Mouse (Mus musculus) heart, embryonic 13.5 days (tissue): ENCODE data around the gene Zfp462. TPM values are rescaled to one million over a fixed set of nuclear protein-coding genes. Genes with fewer than 3 reads are reported as not detected.

Experiments used
- ATAC-seq: fragments of 200-750 bp; cut with Nextera tagmentation; 2 replicates; pipeline ENCODE4 v1.8.0; 2017; ENCODE audit warnings: moderate TSS enrichment; ENCODE audit not compliant: insufficient number of reproducible peaks, low FRiP score, low TSS enrichment; ENCODE audit errors: extremely low read depth
- H3K27ac ChIP-seq: fragments of 300-500 bp; sonication (generic); replicated peaks from 2 replicates; pipeline ENCODE4 v1.5.1; 2015; ENCODE audit warnings: moderate library complexity, mild to moderate bottlenecking, inconsistent platforms
- H3K27me3 ChIP-seq: fragments of 300-500 bp; sonication (generic); replicated peaks from 2 replicates; pipeline ENCODE4 v1.6.1; 2015; ENCODE audit warnings: mild to moderate bottlenecking, inconsistent platforms
- H3K36me3 ChIP-seq: fragments of 300-500 bp; sonication (generic); 2 replicates; pipeline ENCODE4 v1.6.1; 2015; ENCODE audit warnings: mild to moderate bottlenecking, inconsistent platforms
- H3K4me1 ChIP-seq: fragments of 300-500 bp; sonication (generic); 2 replicates; pipeline ENCODE4 v1.6.1; 2015; ENCODE audit warnings: inconsistent platforms
- H3K4me2 ChIP-seq: fragments of 300-500 bp; sonication (generic); 2 replicates; pipeline ENCODE4 v1.6.1; 2015; ENCODE audit warnings: inconsistent platforms, mild to moderate bottlenecking, moderate library complexity
- H3K4me3 ChIP-seq: fragments of 300-500 bp; sonication (generic); 2 replicates; pipeline ENCODE4 v1.5.1; 2015; ENCODE audit warnings: moderate library complexity, mild to moderate bottlenecking, inconsistent platforms
- H3K9ac ChIP-seq: fragments of 300-500 bp; sonication (generic); 2 replicates; pipeline ENCODE4 v1.6.1; 2015; ENCODE audit warnings: inconsistent platforms, mild to moderate bottlenecking, moderate library complexity
- H3K9me3 ChIP-seq: fragments of 300-500 bp; sonication (generic); 2 replicates; pipeline ENCODE4 v1.6.1; 2016; ENCODE audit warnings: inconsistent platforms
- WGBS: fragments of 180-500 bp; shearing (Covaris S2); methylation state at CpG from one replicate; pipeline ENCODE4 v1.1.7; 2015; ENCODE audit warnings: mixed read lengths; 5-methylcytosine and 5-hydroxymethylcytosine counted together
- polyA plus RNA-seq: library from polyadenylated mRNA; unstranded; fragments of >200 nt; fragmentation: Nextera tagmentation; extraction: Ambion mirVana; gene quantifications from 2 replicates; pipeline ENCODE4 v1.2.1, GENCODE M21; 2015

The Zfp462 gene
- polyA plus RNA-seq, 1 experiment from 2014 or later, result 3.1 TPM

- H3K4me3 ChIP-seq, result no peak overlapping the region
- peaks cover 10% of the 10 kb centered on the region for H3K36me3 ChIP-seq
- ATAC-seq, result no peak
- peaks cover 7% of the 10 kb centered on the region; the same call in 1 of the 2 replicates for H3K4me1 ChIP-seq
- 87% methylated on average over 3 of the region's 3 CpGs for WGBS
- H3K27me3 ChIP-seq, result no peaks in the 10 kb centered on the region
- no peak overlapping the region for H3K9ac ChIP-seq
- H3K9me3 ChIP-seq, result no peaks in the 10 kb centered on the region
- no peak overlapping the region for H3K4me2 ChIP-seq
- no peak overlapping the region for H3K27ac ChIP-seq
Observed at GRCm38 (mm10) chr4:55088153-55088552, 143.3 kb downstream of the Zfp462 start.

GRCm38 (mm10) chr4:55088922-55089321 is 144.1 kb downstream of the Zfp462 start:
- WGBS, result 50% methylated on average over 6 of the region's 6 CpGs
- Histone ChIP-seq H3K4me2 (no peak overlapping the region), H3K9ac (no peak overlapping the region), H3K4me1 (peaks cover 7% of the 10 kb centered on the region; the same call in 1 of the 2 replicates), H3K9me3 (no peaks in the 10 kb centered on the region), H3K27me3 (no peaks in the 10 kb centered on the region), H3K27ac (no peak overlapping the region), H3K4me3 (no peak overlapping the region), H3K36me3 (peaks cover 5% of the 10 kb centered on the region)
- no peak for ATAC-seq

GRCm38 (mm10) chr4:55097157-55097556 is 152.3 kb downstream of the Zfp462 start:
- H3K4me3 ChIP-seq, result no peak overlapping the region
- no peak overlapping the region for H3K4me2 ChIP-seq
- no peak overlapping the region for H3K9ac ChIP-seq
- WGBS, result 48% methylated on average over 2 of the region's 2 CpGs
- no peaks in the 10 kb centered on the region for H3K36me3 ChIP-seq
- H3K27ac ChIP-seq, result no peak overlapping the region
- ATAC-seq, result no peak
- H3K9me3 ChIP-seq, result no peaks in the 10 kb centered on the region
- H3K4me1 ChIP-seq, result peaks cover 11% of the 10 kb centered on the region
- H3K27me3 ChIP-seq, result no peaks in the 10 kb centered on the region

GRCm38 (mm10) chr4:55098366-55098765 is 153.5 kb downstream of the Zfp462 start:
- no peak overlapping the region for H3K4me3 ChIP-seq
- H3K9ac ChIP-seq, result no peak overlapping the region
- H3K27me3 ChIP-seq, result no peaks in the 10 kb centered on the region
- WGBS, result 56% methylated on average over 6 of the region's 6 CpGs
- no peak overlapping the region for H3K4me2 ChIP-seq
- H3K36me3 ChIP-seq, result no peaks in the 10 kb centered on the region
- H3K4me1 ChIP-seq, result peaks cover 11% of the 10 kb centered on the region
- H3K27ac ChIP-seq, result no peak overlapping the region
- no peaks in the 10 kb centered on the region for H3K9me3 ChIP-seq
- ATAC-seq, result no peak

- Histone ChIP-seq H3K4me3 (no peak overlapping the region), H3K27me3 (no peaks in the 10 kb centered on the region), H3K9me3 (no peaks in the 10 kb centered on the region), H3K4me1 (peaks cover 11% of the 10 kb centered on the region), H3K27ac (no peak overlapping the region), H3K4me2 (no peak overlapping the region), H3K9ac (no peak overlapping the region), H3K36me3 (no peaks in the 10 kb centered on the region)
- WGBS, result 47% methylated on average over 2 of the region's 2 CpGs
- ATAC-seq, result no peak
Observed at GRCm38 (mm10) chr4:55100851-55101250, 156.0 kb downstream of the Zfp462 start.

- Histone ChIP-seq H3K27me3 (no peaks in the 10 kb centered on the region), H3K9ac (no peak overlapping the region), H3K4me2 (no peak overlapping the region), H3K9me3 (no peaks in the 10 kb centered on the region), H3K4me1 (peaks cover 11% of the 10 kb centered on the region), H3K27ac (no peak overlapping the region), H3K36me3 (no peaks in the 10 kb centered on the region), H3K4me3 (no peak overlapping the region)
- 74% methylated on average over 9 of the region's 9 CpGs for WGBS
- ATAC-seq, result no peak
Observed at GRCm38 (mm10) chr4:55101601-55102000, 156.8 kb downstream of the Zfp462 start.

- no peak for ATAC-seq
- H3K36me3 ChIP-seq, result no peaks in the 10 kb centered on the region
- H3K4me2 ChIP-seq, result no peak overlapping the region
- peaks cover 11% of the 10 kb centered on the region for H3K4me1 ChIP-seq
- H3K27ac ChIP-seq, result no peak overlapping the region
- H3K9me3 ChIP-seq, result no peaks in the 10 kb centered on the region
- H3K9ac ChIP-seq, result no peak overlapping the region
- 75% methylated on average over 3 of the region's 3 CpGs for WGBS
- no peak overlapping the region for H3K4me3 ChIP-seq
- no peaks in the 10 kb centered on the region for H3K27me3 ChIP-seq
Observed at GRCm38 (mm10) chr4:55102382-55102781, 157.5 kb downstream of the Zfp462 start.

GRCm38 (mm10) chr4:55103575-55103974 is 158.7 kb downstream of the Zfp462 start:
- Histone ChIP-seq H3K36me3 (no peaks in the 10 kb centered on the region), H3K27me3 (no peaks in the 10 kb centered on the region), H3K4me1 (peaks cover under 1% of the 10 kb centered on the region; the same call in 1 of the 2 replicates), H3K27ac (no peak overlapping the region), H3K9ac (no peak overlapping the region), H3K9me3 (no peaks in the 10 kb centered on the region), H3K4me3 (no peak overlapping the region), H3K4me2 (no peak overlapping the region)
- WGBS, result 55% methylated on average over 3 of the region's 3 CpGs
- ATAC-seq, result no peak

- H3K36me3 ChIP-seq, result no peaks in the 10 kb centered on the region
- H3K4me3 ChIP-seq, result no peak overlapping the region
- no peak overlapping the region for H3K4me2 ChIP-seq
- H3K27me3 ChIP-seq, result no peaks in the 10 kb centered on the region
- peaks cover 5% of the 10 kb centered on the region; the same call in 1 of the 2 replicates for H3K4me1 ChIP-seq
- no peaks in the 10 kb centered on the region for H3K9me3 ChIP-seq
- no peak for ATAC-seq
- no peak overlapping the region for H3K9ac ChIP-seq
- no peak overlapping the region for H3K27ac ChIP-seq
- 63% methylated on average over 10 of the region's 10 CpGs for WGBS
Observed at GRCm38 (mm10) chr4:55117839-55118487, 173.1 kb downstream of the Zfp462 start.

GRCm38 (mm10) chr4:55121126-55121525 is 176.3 kb downstream of the Zfp462 start:
- H3K27ac ChIP-seq, result no peak overlapping the region
- no peaks in the 10 kb centered on the region for H3K36me3 ChIP-seq
- no peak for ATAC-seq
- H3K4me1 ChIP-seq, result peaks cover 19% of the 10 kb centered on the region
- H3K27me3 ChIP-seq, result 0 out of 2 replicates have a peak, but pooled peaks cover 10% of the 10 kb centered on the region
- no peak overlapping the region for H3K4me3 ChIP-seq
- WGBS, result 54% methylated on average over 2 of the region's 2 CpGs
- no peak overlapping the region for H3K4me2 ChIP-seq
- no peak overlapping the region for H3K9ac ChIP-seq
- H3K9me3 ChIP-seq, result no peaks in the 10 kb centered on the region

GRCm38 (mm10) chr4:55121952-55122351 is 177.1 kb downstream of the Zfp462 start:
- ATAC-seq, result no peak
- Histone ChIP-seq H3K27ac (no peak overlapping the region), H3K36me3 (no peaks in the 10 kb centered on the region), H3K4me1 (peaks cover 19% of the 10 kb centered on the region), H3K9me3 (no peaks in the 10 kb centered on the region), H3K27me3 (0 out of 2 replicates have a peak, but pooled peaks cover 10% of the 10 kb centered on the region), H3K9ac (no peak overlapping the region), H3K4me2 (no peak overlapping the region), H3K4me3 (no peak overlapping the region)
- 41% methylated on average over 6 of the region's 6 CpGs for WGBS

- no peak for ATAC-seq
- H3K4me1 ChIP-seq, result peaks cover 19% of the 10 kb centered on the region
- H3K4me2 ChIP-seq, result no peak overlapping the region
- 0 out of 2 replicates have a peak, but pooled peaks cover 10% of the 10 kb centered on the region for H3K27me3 ChIP-seq
- no peak overlapping the region for H3K27ac ChIP-seq
- H3K4me3 ChIP-seq, result no peak overlapping the region
- WGBS, result 86% methylated on average over 3 of the region's 3 CpGs
- H3K9me3 ChIP-seq, result no peaks in the 10 kb centered on the region
- no peak overlapping the region for H3K9ac ChIP-seq
- no peaks in the 10 kb centered on the region for H3K36me3 ChIP-seq
Observed at GRCm38 (mm10) chr4:55124126-55124525, 179.3 kb downstream of the Zfp462 start.
